Mouse (Mus musculus) embryonic fibroblast, embryonic 13.5 days (primary cell): ENCODE measurements around the gene Gm8909.
"Not testable (repeated sequence)": the region's sequence is repeated elsewhere in the genome, so short reads cannot be mapped to it uniquely, and the experiment has no call there.

Experiments
- CTCF ChIP-seq: IDR thresholded peaks from 2 replicates; pipeline ENCODE4 v1.5.1; 2011; ENCODE audit warnings: mild to moderate bottlenecking, control low read depth, low read length, moderate library complexity, borderline replicate concordance; ENCODE audit not compliant: insufficient read depth
- POLR2A ChIP-seq: IDR thresholded peaks from 2 replicates; pipeline ENCODE4 v1.6.1; 2011; ENCODE audit warnings: low read depth, mild to moderate bottlenecking, control low read depth, low read length, moderate library complexity

DNA sequence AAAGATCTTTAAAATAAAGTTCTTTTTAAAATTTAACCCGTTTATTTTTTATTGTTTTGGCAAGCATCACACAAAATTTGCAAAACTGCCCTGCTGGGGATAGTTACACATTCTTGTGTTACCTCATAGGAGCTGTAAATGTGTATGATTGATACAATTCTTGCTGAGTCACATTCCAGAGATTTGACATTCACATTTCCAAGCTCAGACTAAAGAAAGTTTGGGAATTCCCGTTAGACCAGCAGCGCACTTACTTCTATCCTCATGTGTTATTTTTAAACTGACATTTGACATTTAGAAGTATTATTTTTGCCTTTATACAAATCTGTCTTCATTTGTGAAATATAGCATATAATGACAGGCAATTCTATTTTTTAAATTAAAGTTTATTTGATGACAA is 44.2 kb downstream of the Gm8909 start:
- TF ChIP-seq CTCF, POLR2A: not testable (repeated sequence)
